Mouse (Mus musculus): ENCODE data around the gene Lrp1. TPM values are rescaled to one million over a fixed set of nuclear protein-coding genes. Genes with fewer than 3 reads are reported as not detected.

Lrp1 gene
- total RNA-seq, 4 experiments from 2014 or later, result 64.0 to 88.9 (median 74.0) TPM

- DNase-seq (ENCODE audit: low spot score), result no peak
These were observed 5.4 kb downstream of the Lrp1 start for GRCm38 (mm10) chr10:127615591-127615990.

GRCm38 (mm10) chr10:127615034-127615374 lies 5.9 kb downstream of the Lrp1 start:
- DNase-seq (ENCODE audit: low spot score), result no peak

GRCm38 (mm10) chr10:127614236-127615033 lies 6.5 kb downstream of the Lrp1 start:
- DNase-seq (ENCODE audit: low spot score), result no peak

GRCm38 (mm10) chr10:127612079-127612775 lies 8.7 kb downstream of the Lrp1 start:
- no peak for DNase-seq (ENCODE audit: low spot score)

DNA sequence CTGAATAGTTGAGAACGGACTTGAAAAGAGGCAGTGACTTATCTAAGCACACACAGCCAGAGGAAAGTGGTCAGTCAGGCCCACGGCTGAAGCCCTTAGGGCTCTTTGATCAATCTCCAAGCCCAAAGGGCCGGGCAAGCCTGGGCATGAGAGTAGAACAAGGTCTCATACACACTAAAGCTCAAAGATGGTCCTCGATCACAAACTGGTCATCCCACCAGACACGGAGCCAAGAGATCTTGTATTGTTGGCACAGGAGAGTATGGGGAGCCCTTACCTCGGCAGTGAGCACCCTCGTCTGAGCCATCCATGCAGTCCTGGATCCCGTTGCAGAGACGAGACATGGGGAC lies 10.9 kb downstream of the Lrp1 start:
- no peak for DNase-seq (ENCODE audit: low spot score)

DNA sequence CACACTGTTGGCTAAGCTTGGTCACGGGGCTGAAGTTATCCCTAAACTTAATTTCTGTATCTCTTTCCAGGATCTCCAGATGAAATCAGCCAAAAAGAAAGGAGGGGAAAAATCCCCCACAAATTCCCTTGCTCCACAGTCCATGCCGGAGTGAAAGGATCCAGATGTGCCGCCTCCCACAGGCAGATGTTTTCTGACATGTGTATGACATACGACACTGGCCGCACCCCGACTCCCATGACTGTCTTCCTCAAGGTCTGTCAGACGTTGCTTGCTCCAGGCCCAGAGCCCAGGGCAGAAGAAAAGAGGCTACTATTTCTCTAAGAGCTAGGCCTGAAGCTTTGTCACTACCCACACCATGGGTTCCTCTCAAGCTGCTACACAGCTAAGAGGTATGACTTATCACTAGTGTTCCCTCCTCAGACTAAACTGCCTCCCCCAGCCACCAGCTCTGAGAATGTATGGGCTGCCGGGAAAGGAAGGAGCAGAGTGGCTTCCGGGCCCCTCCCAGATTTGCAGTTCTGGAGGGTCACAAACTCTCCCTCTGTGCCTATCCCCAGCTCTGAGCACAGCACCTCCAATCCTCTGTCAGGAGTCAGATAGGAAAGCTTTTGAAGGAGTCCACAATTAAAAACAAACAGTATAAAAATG lies 11.4 kb downstream of the Lrp1 start:
- DNase-seq (ENCODE audit: low spot score), result no peak

GRCm38 (mm10) chr10:127607059-127607458 lies 13.9 kb downstream of the Lrp1 start:
- DNase-seq (ENCODE audit: low spot score), result no peak

DNA sequence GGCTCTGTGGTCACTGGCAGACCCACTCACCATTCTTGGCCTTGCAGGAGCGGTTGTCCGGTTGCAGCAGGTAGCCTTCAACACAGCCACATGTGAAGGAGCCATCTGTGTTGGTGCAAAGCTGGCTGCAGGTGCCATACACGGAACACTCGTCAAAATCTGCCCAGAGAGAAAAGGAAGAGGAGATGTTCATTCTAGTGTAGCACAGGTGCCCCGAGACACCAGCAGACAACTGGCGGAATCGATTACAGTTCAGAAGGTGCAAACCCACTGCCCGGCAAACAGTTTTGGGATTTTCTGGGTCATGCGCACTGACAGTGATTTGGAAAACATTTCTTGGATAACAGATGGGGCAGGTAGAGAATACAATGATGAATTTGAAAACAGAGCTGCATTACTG lies 15.2 kb downstream of the Lrp1 start:
- no peak for DNase-seq (ENCODE audit: low spot score)

- no peak for DNase-seq (ENCODE audit: low spot score)
These were observed 15.7 kb downstream of the Lrp1 start for GRCm38 (mm10) chr10:127605251-127605547.

DNA sequence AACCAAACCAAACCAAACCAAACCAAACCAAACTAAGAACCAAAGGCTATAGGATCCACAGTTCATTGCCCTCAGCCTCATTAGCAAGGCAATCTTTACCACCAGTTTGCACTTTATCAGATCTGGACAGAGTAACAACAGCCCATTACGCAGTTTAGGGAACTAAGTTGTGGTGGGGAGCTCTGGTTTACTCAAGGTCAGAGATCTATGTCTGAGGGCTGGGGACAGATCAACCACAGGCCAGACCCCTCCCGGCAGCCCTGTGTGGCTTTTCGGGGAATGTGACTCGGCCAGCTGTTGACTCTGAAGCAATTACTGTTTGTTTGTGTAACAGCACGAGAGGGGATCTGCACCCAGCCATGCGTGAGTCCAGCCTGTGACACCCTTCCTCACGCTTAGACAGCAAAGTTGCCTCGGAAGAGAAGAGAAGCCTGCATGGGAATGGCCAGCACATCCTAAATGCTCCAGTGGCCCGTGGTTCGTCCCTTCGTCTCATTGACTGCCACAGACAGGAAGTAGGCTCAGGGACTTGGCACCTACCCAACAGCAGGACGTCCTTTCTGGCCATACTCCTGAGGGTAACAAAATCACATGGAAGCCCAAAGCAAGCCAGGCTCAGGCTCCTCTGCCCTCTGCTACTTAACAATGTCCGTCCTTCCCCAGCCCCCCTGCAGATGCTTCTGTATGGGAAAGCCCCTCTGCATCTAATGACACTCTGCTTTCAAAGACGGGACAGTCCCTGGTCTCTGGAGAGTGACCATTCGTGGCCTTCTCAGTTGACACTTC lies 16.3 kb downstream of the Lrp1 start:
- DNase-seq (ENCODE audit: low spot score), result no peak

DNA sequence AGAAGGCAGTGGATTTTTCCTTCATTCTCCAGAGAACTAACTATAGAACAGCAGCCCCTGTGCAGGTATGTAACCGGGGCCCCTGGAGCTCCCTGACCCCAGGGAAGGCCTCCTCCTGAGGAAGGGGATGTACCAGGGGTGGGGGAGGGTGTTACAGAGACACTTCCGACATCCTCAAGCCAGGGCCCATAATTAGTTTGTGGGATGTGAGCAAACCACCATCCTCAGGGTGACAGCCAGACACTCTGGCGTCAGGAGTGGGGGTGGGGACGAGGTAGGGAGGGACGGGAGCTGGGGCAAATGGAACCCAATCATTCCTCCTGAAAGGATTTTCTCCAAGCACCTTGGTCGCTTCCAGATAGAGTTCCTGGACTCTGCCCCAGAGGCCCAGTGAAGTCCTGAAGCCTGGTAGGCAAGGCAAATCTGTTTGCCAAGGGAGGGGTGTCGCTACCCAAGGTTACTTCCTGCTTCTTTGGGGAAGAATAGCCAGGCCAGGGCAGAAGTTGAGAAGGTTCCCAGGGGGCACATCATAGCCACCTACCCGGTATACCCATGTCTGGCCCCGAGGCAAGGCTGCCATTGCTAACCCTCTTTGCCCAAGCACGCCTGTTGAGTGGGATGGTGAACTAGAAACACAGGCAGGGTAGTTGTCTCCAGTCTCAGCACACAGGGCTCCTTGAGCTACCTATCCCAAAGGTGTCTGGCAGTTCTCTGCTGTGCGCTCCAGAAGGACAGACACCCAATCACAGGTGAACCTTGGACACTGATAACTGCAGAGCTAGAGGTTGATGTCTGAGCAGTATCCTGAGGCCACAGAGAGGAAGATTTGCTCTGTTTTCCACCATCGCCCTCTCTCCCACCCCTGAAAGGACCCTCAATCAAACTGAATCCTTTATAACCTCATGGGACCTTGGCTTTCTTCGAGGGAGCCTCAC lies 17.2 kb downstream of the Lrp1 start:
- no peak for DNase-seq (ENCODE audit: low spot score)

DNA sequence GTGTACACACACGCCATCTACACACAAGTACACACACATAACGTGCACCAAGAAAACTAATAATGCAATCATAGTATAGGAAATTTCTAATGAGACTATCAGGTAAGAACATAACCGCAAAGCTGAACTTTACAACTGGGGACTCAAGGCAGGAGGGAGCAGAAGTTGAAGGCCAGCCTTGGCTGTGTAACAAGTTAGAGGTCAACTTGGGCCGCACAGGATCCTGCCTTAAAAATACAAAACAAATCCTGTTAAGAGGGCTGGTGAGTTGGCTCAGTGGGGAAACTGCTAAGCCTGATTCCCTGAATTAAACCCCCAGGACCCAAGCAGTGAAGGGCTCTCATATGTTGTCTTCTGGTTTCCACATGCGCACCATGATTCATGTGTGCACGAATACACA lies 18.8 kb downstream of the Lrp1 start:
- DNase-seq (ENCODE audit: low spot score), result no peak

DNA sequence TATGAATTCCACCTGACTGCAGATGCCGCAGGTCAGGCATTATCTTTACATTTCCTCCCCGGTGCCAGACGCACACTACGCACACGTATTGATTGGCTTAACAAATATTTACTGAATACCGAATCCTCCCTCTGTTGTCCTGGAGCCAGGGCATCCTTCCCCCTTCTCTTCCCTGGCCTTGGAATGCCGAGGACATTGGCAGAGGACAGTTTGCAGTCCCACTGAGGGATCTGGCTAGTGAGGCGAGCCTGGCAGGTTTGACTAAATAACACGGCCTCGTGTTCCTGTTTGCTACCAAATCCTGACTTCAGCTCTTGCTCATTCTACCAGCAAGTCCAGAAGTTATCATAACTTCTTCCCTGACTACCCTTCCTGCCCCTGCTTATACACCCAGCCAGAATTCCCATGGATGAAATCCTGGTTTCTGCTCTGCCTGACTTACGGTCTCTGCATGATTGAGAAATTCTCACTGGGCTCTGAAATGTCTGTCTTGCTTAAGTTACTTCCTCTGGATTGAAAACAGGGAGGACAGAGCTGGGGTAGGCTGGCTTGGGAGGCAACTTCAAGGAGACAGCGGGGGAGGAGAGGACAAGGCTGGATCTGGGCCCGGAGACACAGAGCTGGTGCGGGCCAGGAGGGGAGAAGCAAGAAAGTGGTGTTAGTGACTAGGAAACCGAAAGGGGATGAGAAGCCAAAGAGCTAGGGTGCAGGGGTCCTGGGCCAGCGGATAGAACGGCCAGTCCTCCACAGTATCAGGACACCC lies 21.0 kb downstream of the Lrp1 start:
- DNase-seq (ENCODE audit: low spot score), result peak; percentile 82

- no peak for DNase-seq (ENCODE audit: low spot score)
These were observed 21.7 kb downstream of the Lrp1 start for GRCm38 (mm10) chr10:127599252-127599651.

DNA sequence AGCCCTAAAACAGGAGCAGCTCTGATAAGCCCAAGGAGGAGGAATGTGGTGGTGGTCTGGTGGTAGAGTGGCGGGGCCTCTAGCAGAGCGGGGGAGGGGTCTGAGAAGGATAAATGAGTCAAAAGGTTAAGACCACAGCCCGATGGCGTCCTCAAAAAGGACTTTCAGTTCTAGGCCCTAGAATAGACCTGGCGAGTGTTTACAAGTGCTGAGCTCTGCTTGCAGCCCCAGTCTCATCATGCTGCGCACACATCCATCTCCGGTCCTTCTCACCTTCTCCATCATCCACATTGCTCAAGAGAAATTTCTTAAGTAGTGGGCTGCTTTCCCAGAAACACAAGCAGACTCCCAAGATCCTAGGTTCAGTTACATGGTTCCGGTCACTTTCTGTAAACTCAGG lies 22.3 kb downstream of the Lrp1 start:
- DNase-seq (ENCODE audit: low spot score), result no peak

DNA sequence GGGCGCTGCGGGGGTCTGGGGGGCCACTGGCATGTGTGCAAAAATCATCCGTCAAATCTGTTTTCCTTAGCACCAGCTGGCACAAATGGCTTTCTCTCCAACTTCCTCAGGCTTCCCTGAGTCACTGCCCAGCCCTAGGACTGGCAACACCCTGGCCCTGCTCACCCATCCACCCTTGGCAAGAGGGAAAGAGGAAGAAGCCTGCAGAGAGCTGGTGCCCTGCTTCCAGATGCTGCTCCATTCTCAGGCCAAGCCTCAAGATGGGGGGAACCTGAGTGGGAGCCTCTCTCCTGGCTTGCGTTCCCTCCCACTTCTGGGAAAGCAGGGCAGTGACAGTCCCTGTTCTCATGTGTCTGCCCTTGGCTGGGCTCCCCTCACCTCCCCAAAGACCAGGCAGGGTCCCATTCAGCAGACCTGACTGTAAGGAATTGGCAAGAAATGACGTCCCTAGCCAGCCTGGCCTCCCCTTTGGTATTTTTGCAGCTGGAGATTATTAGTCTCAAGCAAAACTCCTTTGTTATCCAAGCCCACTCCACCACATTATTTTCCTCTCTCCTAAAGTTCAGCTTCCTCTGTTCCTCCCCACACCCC lies 23.5 kb downstream of the Lrp1 start:
- DNase-seq (ENCODE audit: low spot score), result no peak

- peak; percentile 70 for DNase-seq (ENCODE audit: low spot score)
These were observed 24.5 kb downstream of the Lrp1 start for GRCm38 (mm10) chr10:127596321-127596941.

DNA sequence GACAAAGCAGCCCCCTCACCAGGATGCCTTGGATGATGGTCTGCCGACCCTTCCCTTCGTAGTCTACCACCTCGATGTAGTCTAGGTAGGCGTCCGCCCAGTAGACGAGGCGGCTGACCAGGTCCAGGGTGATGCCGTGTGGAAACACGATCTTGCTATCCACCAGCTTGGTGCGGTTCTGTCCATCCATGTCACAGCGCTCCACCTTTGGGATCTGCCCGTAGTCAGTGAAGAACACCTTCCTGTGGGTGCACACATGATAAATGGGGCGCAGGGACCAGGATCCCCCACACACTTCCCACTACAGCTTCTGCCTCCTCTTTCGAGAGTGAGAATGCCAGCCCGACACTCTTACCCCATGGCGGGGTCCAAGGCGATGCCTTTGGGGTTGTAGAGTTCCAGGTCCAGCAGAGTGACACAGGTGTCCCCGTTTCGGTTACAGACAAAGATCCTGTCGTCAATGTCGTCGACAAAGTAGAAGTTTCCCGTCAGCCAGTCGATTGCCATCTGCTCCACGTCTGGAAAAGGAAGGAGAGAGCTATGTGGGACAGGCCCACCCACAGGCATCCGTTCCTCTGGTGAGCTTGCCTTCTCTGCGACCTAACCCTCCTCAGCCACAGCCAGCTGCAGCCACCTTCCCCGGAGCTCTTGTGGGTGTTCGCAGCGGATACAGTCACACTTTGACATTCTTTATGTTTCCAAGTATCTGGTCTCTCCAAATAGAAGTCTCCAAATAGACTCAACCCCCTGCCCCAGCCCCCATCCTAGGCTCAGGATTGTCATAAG lies 25.8 kb downstream of the Lrp1 start:
- no peak for DNase-seq (ENCODE audit: low spot score)

DNA sequence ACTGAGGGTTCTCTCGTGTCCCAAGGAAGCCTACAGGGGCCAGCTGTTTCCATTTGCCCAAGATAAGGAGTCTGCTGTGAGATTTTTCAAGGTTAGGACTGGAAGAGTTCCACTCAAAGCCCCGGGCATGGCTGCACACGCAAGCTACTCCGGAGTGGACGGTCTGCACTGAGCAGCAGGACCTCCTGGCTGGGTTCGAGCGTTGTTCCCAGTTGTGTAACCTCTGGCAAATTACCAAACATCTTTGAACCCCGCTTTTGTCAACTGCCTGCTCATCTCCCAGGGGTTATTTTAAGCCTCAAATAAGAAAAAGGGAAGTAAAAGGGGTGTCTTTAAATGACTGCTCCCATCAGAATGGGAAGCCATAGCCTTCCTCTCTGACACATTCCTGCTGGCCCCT lies 26.5 kb downstream of the Lrp1 start:
- peak; percentile 71 for DNase-seq (ENCODE audit: low spot score)
